Mouse (Mus musculus) frontal cortex, adult 2 months (tissue): Measurements from ENCODE around the gene Gm6034. TPM values are rescaled to one million over a fixed set of nuclear protein-coding genes. Genes with fewer than 3 reads are reported as not detected.
"Not testable (repeated sequence)": the region's sequence is repeated elsewhere in the genome, so short reads cannot be mapped to it uniquely, and the experiment has no call there.

Experiments
- DNase-seq, 2 experiments: peaks; one replicate each; pipeline ENCODE4 v3.0.0; 2022; ENCODE audit warnings: low spot score in 1 of 2; ENCODE audit errors: extremely low spot score in 1 of 2
- polyA plus RNA-seq: library from polyadenylated mRNA; depleted of rRNA; stranded (reverse); fragments of >200 nt; gene quantifications from 2 replicates; pipeline ENCODE4 v1.2.3, GENCODE M21; 2012; rRNA removed

The Gm6034 gene
- polyA plus RNA-seq, 1 experiment: not detected

- DNase-seq: peak; percentile 65 to 96
Observed at GRCm38 (mm10) chr17:36060829-36061228, 18.1 kb downstream of the Gm6034 start.

GRCm38 (mm10) chr17:36081901-36082300 lies 39.1 kb downstream of the Gm6034 start:
- DNase-seq: not testable (repeated sequence)

GRCm38 (mm10) chr17:36082519-36083232 lies 39.9 kb downstream of the Gm6034 start:
- DNase-seq: not testable (repeated sequence)

DNA sequence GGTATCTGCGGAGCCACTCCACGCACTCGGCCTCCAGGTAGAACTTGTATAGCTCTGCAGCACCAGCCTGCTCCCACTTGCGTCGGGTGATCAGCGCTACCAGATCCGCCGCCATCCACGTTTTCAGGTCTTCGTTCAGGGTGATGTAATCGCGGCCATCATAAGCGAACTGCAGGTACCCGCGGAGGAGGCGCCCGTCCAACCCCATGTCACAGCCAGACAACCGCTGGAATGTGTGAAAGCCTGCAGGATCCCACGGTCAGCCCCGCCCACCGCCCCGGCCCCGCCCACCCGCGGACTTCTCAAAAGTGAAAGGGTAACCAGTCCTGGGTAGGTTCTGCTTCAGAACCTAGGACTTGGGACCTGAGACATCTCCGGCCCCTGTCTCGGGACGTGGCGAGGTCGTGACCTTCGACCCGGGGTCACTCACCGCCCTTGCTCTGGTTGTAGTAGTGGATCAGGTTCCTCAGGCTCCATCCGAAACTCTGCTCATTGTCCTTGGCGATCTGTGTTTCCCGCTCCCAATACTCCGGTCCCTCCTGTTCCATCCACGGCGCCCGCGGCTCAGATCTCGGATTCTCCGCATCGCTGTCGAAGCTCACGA lies 40.6 kb downstream of the Gm6034 start:
- peak in 1 of 2 experiments; percentile 10 for DNase-seq

GRCm38 (mm10) chr17:36083870-36084451 lies 41.2 kb downstream of the Gm6034 start:
- DNase-seq: no peak

GRCm38 (mm10) chr17:36085976-36086375 lies 43.2 kb downstream of the Gm6034 start:
- DNase-seq: not testable (repeated sequence)

DNA sequence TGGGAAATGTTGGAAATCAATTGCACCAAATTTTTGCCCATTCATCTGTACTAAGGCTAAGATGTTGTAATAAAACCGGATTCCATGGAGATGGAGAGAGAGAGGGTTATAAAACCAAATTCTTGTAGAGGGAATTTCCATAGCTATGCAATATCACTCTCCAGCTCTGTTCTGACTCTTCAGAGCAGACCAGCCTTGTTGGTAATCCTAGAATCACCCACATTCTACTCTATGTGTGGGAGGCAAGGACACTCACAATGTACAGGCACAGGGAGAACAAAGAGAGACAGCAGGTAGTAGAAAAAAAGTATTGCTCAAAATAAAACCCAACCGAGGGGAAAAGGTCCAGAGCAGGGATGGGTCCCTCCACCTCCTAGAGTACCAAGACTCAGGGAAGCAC lies 49.2 kb downstream of the Gm6034 start:
- DNase-seq: not testable (repeated sequence)

GRCm38 (mm10) chr17:36092520-36092919 lies 49.8 kb downstream of the Gm6034 start:
- DNase-seq: not testable (repeated sequence)

DNA sequence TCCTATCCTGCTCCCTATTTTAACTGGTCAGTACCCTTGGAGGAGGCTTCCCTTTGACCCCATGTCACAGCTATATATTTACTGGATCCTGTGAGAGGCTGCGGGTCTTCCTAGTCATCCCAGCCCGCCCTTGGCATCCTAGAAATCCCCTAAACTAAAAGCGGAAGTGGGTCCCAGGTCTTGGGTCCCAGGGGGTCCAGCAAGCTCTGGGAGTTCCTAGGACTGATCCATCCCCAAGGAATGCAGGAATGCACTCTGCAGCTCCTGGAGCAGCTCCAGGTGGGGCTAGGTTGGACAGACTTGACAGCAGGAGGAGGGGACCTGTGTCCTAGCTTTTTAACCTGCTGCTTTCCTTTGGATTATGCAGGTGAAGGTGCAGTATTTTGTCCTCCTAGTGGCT lies 51.2 kb downstream of the Gm6034 start:
- no peak for DNase-seq

DNA sequence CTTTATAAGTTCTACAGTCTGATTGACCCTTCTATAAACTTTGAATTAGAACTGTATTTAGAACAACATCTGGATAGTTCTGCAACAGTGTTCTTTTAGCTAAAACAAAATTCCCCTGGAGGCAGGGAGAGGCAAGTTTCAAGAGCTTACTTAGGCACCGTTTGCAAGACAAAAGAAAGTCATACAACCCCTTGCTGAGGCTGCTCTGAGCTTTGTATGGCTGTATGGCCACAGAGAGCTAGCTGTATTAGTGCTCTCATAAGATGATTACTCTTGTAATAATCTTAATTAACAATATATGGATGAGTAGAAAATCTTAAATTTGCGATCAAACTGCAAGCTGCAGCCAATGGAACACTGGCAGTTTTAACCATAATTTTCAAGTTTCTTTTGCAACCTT lies 56.8 kb downstream of the Gm6034 start:
- DNase-seq: not testable (repeated sequence)

DNA sequence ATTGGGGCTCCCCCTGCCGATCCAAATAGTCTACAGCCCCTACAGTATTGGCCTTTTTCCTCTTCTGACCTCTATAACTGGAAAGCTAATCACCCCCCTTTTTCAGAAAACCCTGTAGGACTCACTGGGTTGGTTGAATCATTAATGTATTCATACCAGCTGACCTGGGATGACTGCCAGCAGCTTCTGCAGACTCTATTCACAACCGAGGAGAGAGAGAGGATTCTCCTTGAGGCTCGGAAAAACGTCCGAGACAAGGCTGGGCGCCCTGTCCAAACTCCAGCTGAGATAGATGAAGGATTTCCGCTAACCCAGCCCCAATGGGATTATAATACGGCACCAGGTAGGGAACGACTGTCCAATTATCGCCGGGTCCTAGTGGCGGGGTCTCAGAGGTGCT lies 59.3 kb downstream of the Gm6034 start:
- not testable (repeated sequence) for DNase-seq

Other genes with a start within 250 kb of the Gm6034 start
- gene Ier3, start 221.3 kb upstream of the Gm6034 start, polyA plus RNA-seq: 11.2 and 14.5 TPM in 2 replicates
- gene Flot1, start 219.7 kb upstream of the Gm6034 start, polyA plus RNA-seq: 178 and 209 TPM in 2 replicates
- gene Tubb5, start 204.7 kb upstream of the Gm6034 start, polyA plus RNA-seq: 447 and 519 TPM in 2 replicates
- gene Mdc1, start 201.4 kb upstream of the Gm6034 start, polyA plus RNA-seq: 9.9 and 11.0 TPM in 2 replicates
- gene Nrm, start 181.6 kb upstream of the Gm6034 start, polyA plus RNA-seq: 8.8 and 9.0 TPM in 2 replicates
- 12.6 and 13.0 TPM in 2 replicates for gene Ppp1r18, start 177.4 kb upstream of the Gm6034 start, polyA plus RNA-seq
- 42.6 and 50.6 TPM in 2 replicates for gene Dhx16, start 163.1 kb upstream of the Gm6034 start, polyA plus RNA-seq
- gene 2310061I04Rik, start 145.5 kb upstream of the Gm6034 start, polyA plus RNA-seq: 107 and 119 TPM in 2 replicates
- gene Atat1, start 132.9 kb upstream of the Gm6034 start, polyA plus RNA-seq: 103 and 109 TPM in 2 replicates
- gene Mrps18b, start 126.6 kb upstream of the Gm6034 start, polyA plus RNA-seq: 54.6 and 55.9 TPM in 2 replicates
- 39.2 and 39.3 TPM in 2 replicates for gene Ppp1r10, start 126.5 kb upstream of the Gm6034 start, polyA plus RNA-seq
- 96.8 and 101 TPM in 2 replicates for gene Abcf1, start 73.2 kb upstream of the Gm6034 start, polyA plus RNA-seq
- gene Gnl1, start 63.1 kb upstream of the Gm6034 start, polyA plus RNA-seq: 132 and 136 TPM in 2 replicates
- gene Prr3, start 62.7 kb upstream of the Gm6034 start, polyA plus RNA-seq: 53.1 and 53.2 TPM in 2 replicates
- gene H2-T24, start 22.4 kb upstream of the Gm6034 start, polyA plus RNA-seq: 2.0 TPM in 2 replicates
- gene H2-T23, start 10.1 kb upstream of the Gm6034 start, polyA plus RNA-seq: 19.8 and 22.8 TPM in 2 replicates
- gene H2-T22, start 214 bp upstream of the Gm6034 start, polyA plus RNA-seq: 21.6 and 23.0 TPM in 2 replicates
- gene Gm11127, start 15.4 kb downstream of the Gm6034 start, polyA plus RNA-seq: 0.18 and 0.99 TPM in 2 replicates
- 0.06 TPM in 1 of 2 replicates, not detected in the other for gene Gm19684, start 78.7 kb downstream of the Gm6034 start, polyA plus RNA-seq
- gene Gm7030, start 86.5 kb downstream of the Gm6034 start, polyA plus RNA-seq: not detected in 2 replicates
- gene Gm8909, start 125.6 kb downstream of the Gm6034 start, polyA plus RNA-seq: not detected in 2 replicates
- not detected in 2 replicates for gene H2-T3, start 147.3 kb downstream of the Gm6034 start, polyA plus RNA-seq
- gene Rpp21, start 215.1 kb downstream of the Gm6034 start, polyA plus RNA-seq: 60.3 and 67.4 TPM in 2 replicates
- gene Trim39, start 229.3 kb downstream of the Gm6034 start, polyA plus RNA-seq: 34.0 and 39.7 TPM in 2 replicates
- not detected in 2 replicates for gene H2-M10.2, start 243.5 kb downstream of the Gm6034 start, polyA plus RNA-seq